Mouse (Mus musculus) liver, embryonic 13.5 days (tissue): ENCODE results near the gene 2010003K11Rik. TPM values are rescaled to one million over a fixed set of nuclear protein-coding genes. Genes with fewer than 3 reads are reported as not detected.
A peak's percentile ranks its signal among the peaks of the same experiment; 100 is the strongest.

ENCODE experiments used
- ATAC-seq: fragments of 200-750 bp; cut with Nextera tagmentation; 2 replicates; pipeline ENCODE4 v1.8.0; 2017; ENCODE audit warnings: low read depth, mild to moderate bottlenecking, moderate number of reproducible peaks, moderate library complexity
- DNase-seq: peaks from one replicate; pipeline ENCODE4 v3.0.0; 2022
- H3K27ac ChIP-seq: fragments of 300-500 bp; sonication (generic); 2 replicates; pipeline ENCODE4 v1.5.1; 2015; ENCODE audit warnings: moderate library complexity, mild to moderate bottlenecking, inconsistent platforms
- H3K27me3 ChIP-seq: fragments of 300-500 bp; sonication (generic); 2 replicates; pipeline ENCODE4 v1.6.1; 2015; ENCODE audit warnings: mild to moderate bottlenecking, inconsistent platforms
- H3K36me3 ChIP-seq: fragments of 300-500 bp; sonication (generic); 2 replicates; pipeline ENCODE4 v1.6.1; 2015; ENCODE audit warnings: mild to moderate bottlenecking, inconsistent platforms
- H3K4me1 ChIP-seq: fragments of 300-500 bp; sonication (generic); replicated peaks from 2 replicates; pipeline ENCODE4 v1.6.1; 2015; ENCODE audit warnings: inconsistent platforms
- H3K4me2 ChIP-seq: fragments of 300-500 bp; sonication (generic); 2 replicates; pipeline ENCODE4 v1.6.1; 2015; ENCODE audit warnings: inconsistent platforms, mild to moderate bottlenecking, moderate library complexity
- H3K4me3 ChIP-seq: fragments of 300-500 bp; sonication (generic); replicated peaks from 2 replicates; pipeline ENCODE4 v1.5.1; 2015; ENCODE audit warnings: mild to moderate bottlenecking, inconsistent platforms
- H3K9ac ChIP-seq: fragments of 300-500 bp; sonication (generic); 2 replicates; pipeline ENCODE4 v1.6.1; 2015; ENCODE audit warnings: mild to moderate bottlenecking, inconsistent platforms
- H3K9me3 ChIP-seq: fragments of 300-500 bp; sonication (generic); replicated peaks from 2 replicates; pipeline ENCODE4 v1.6.1; 2016; ENCODE audit warnings: inconsistent platforms
- WGBS: fragments of 180-500 bp; shearing (Covaris S2); methylation state at CpG from one replicate; pipeline ENCODE4 v1.1.7; 2015; ENCODE audit not compliant: insufficient replicate concordance; 5-methylcytosine and 5-hydroxymethylcytosine counted together
- polyA plus RNA-seq: library from polyadenylated mRNA; unstranded; fragments of >200 nt; fragmentation: Nextera tagmentation; extraction: Ambion mirVana; gene quantifications from 2 replicates; pipeline ENCODE4 v1.2.1, GENCODE M21; 2015

The 2010003K11Rik gene
- polyA plus RNA-seq = not detected in 2 replicates

- 0 out of 2 replicates have a peak, but pooled peaks cover 3% of the 10 kb centered on the region for H3K27me3 ChIP-seq
- H3K4me3 ChIP-seq = no peak within 1 kb of the TSS
- H3K4me2 ChIP-seq = no peak within 1 kb of the TSS
- no peak within 1 kb of the TSS for H3K9ac ChIP-seq
- no peak for DNase-seq
- no peaks in the 10 kb centered on the region for H3K36me3 ChIP-seq
- H3K4me1 ChIP-seq = peaks cover 15% of the 10 kb centered on the region
- ATAC-seq = no peak
- 60% methylated on average over 16 of the region's 16 CpGs for WGBS
- H3K27ac ChIP-seq = peak within 1 kb of the TSS; percentile 34; the same call in 1 of the 2 replicates
- no peaks in the 10 kb centered on the region for H3K9me3 ChIP-seq
These were observed at the start of gene 2010003K11Rik for GRCm38 (mm10) chr19:4498062-4498933. Gene 2010003K11Rik, minus strand, starts transcription at chr19:4498583.

- no peaks in the 10 kb centered on the region for H3K36me3 ChIP-seq
- no peak overlapping the region for H3K9ac ChIP-seq
- peaks cover 30% of the 10 kb centered on the region for H3K4me1 ChIP-seq
- no peak overlapping the region for H3K4me3 ChIP-seq
- no peak overlapping the region; the same call in 1 of the 2 replicates for H3K27ac ChIP-seq
- DNase-seq = no peak
- H3K4me2 ChIP-seq = no peak overlapping the region
- no peaks in the 10 kb centered on the region for H3K9me3 ChIP-seq
- no peaks in the 10 kb centered on the region for H3K27me3 ChIP-seq
- 71% methylated on average over 6 of the region's 6 CpGs for WGBS
- ATAC-seq = no peak
These were observed 49.4 kb upstream of the 2010003K11Rik start for GRCm38 (mm10) chr19:4547801-4548200.

GRCm38 (mm10) chr19:4545841-4546240 is 47.5 kb upstream of the 2010003K11Rik start:
- Histone ChIP-seq H3K9ac (no peak overlapping the region), H3K4me2 (no peak overlapping the region), H3K4me1 (peaks cover 16% of the 10 kb centered on the region), H3K27me3 (no peaks in the 10 kb centered on the region), H3K27ac (no peak overlapping the region), H3K36me3 (no peaks in the 10 kb centered on the region), H3K9me3 (no peaks in the 10 kb centered on the region), H3K4me3 (no peak overlapping the region)
- WGBS = 82% methylated on average over 6 of the region's 6 CpGs
- no peak for ATAC-seq
- no peak for DNase-seq

- Histone ChIP-seq H3K4me2 (no peak overlapping the region), H3K9ac (no peak overlapping the region), H3K27me3 (no peaks in the 10 kb centered on the region), H3K4me1 (peaks cover 16% of the 10 kb centered on the region), H3K9me3 (no peaks in the 10 kb centered on the region), H3K4me3 (no peak overlapping the region), H3K36me3 (peaks cover 4% of the 10 kb centered on the region; the same call in 1 of the 2 replicates), H3K27ac (no peak overlapping the region)
- WGBS = 66% methylated on average over 4 of the region's 4 CpGs
- ATAC-seq = no peak
- no peak for DNase-seq
These were observed 46.7 kb upstream of the 2010003K11Rik start for GRCm38 (mm10) chr19:4545091-4545490.

- Histone ChIP-seq H3K27me3 (no peaks in the 10 kb centered on the region), H3K9me3 (no peaks in the 10 kb centered on the region), H3K36me3 (peaks cover 4% of the 10 kb centered on the region; the same call in 1 of the 2 replicates), H3K9ac (peak overlapping the region; percentile 17; the same call in 1 of the 2 replicates), H3K4me2 (no peak overlapping the region), H3K27ac (no peak overlapping the region), H3K4me3 (no peak overlapping the region), H3K4me1 (peaks cover 12% of the 10 kb centered on the region)
- ATAC-seq (no peak), DNase-seq (no peak)
These were observed 43.7 kb upstream of the 2010003K11Rik start for GRCm38 (mm10) chr19:4542081-4542480.

- DNase-seq = no peak
- H3K27me3 ChIP-seq = no peaks in the 10 kb centered on the region
- H3K27ac ChIP-seq = no peak overlapping the region
- H3K4me2 ChIP-seq = no peak overlapping the region
- ATAC-seq = no peak
- H3K9me3 ChIP-seq = no peaks in the 10 kb centered on the region
- H3K9ac ChIP-seq = no peak overlapping the region
- 82% methylated on average over 3 of the region's 3 CpGs for WGBS
- peaks cover 4% of the 10 kb centered on the region; the same call in 1 of the 2 replicates for H3K36me3 ChIP-seq
- 0 out of 2 replicates have a peak, but pooled peaks cover 2% of the 10 kb centered on the region for H3K4me1 ChIP-seq
- no peak overlapping the region for H3K4me3 ChIP-seq
These were observed 42.6 kb upstream of the 2010003K11Rik start for GRCm38 (mm10) chr19:4540992-4541391.

GRCm38 (mm10) chr19:4540263-4540662 is 41.9 kb upstream of the 2010003K11Rik start:
- Histone ChIP-seq H3K9ac (no peak overlapping the region), H3K4me2 (no peak overlapping the region), H3K27me3 (no peaks in the 10 kb centered on the region), H3K9me3 (no peaks in the 10 kb centered on the region), H3K4me3 (no peak overlapping the region), H3K4me1 (0 out of 2 replicates have a peak, but pooled peaks cover 2% of the 10 kb centered on the region), H3K27ac (no peak overlapping the region), H3K36me3 (peaks cover 4% of the 10 kb centered on the region; the same call in 1 of the 2 replicates)
- 84% methylated on average over 6 of the region's 6 CpGs for WGBS
- no peak for ATAC-seq
- no peak for DNase-seq

- 56% methylated on average over 3 of the region's 3 CpGs for WGBS
- H3K9me3 ChIP-seq = no peaks in the 10 kb centered on the region
- 0 out of 2 replicates have a peak, but pooled peaks cover 5% of the 10 kb centered on the region for H3K4me1 ChIP-seq
These were observed 38.2 kb upstream of the 2010003K11Rik start for GRCm38 (mm10) chr19:4536606-4537005.

GRCm38 (mm10) chr19:4535922-4536321 is 37.5 kb upstream of the 2010003K11Rik start:
- H3K9ac ChIP-seq = no peak overlapping the region
- H3K4me3 ChIP-seq = no peak overlapping the region
- peaks cover 4% of the 10 kb centered on the region; the same call in 1 of the 2 replicates for H3K36me3 ChIP-seq
- no peak overlapping the region for H3K27ac ChIP-seq
- no peaks in the 10 kb centered on the region for H3K27me3 ChIP-seq
- H3K4me1 ChIP-seq = 0 out of 2 replicates have a peak, but pooled peaks cover 5% of the 10 kb centered on the region
- no peak for ATAC-seq
- H3K4me2 ChIP-seq = no peak overlapping the region
- H3K9me3 ChIP-seq = no peaks in the 10 kb centered on the region
- no peak for DNase-seq

More at GRCm38 (mm10) chr19:4536606-4537005, 38.2 kb upstream of the 2010003K11Rik start:
- ATAC-seq = no peak
- peaks cover 4% of the 10 kb centered on the region; the same call in 1 of the 2 replicates for H3K36me3 ChIP-seq
- no peak overlapping the region for H3K9ac ChIP-seq
- DNase-seq = no peak
- no peaks in the 10 kb centered on the region for H3K27me3 ChIP-seq
- no peak overlapping the region for H3K4me3 ChIP-seq
- no peak overlapping the region for H3K4me2 ChIP-seq
- H3K27ac ChIP-seq = no peak overlapping the region

- Histone ChIP-seq H3K4me2 (no peak overlapping the region), H3K4me1 (0 out of 2 replicates have a peak, but pooled peaks cover 5% of the 10 kb centered on the region), H3K9ac (no peak overlapping the region), H3K4me3 (no peak overlapping the region), H3K27me3 (no peaks in the 10 kb centered on the region), H3K36me3 (no peaks in the 10 kb centered on the region), H3K27ac (no peak overlapping the region), H3K9me3 (no peaks in the 10 kb centered on the region)
- ATAC-seq = no peak
- 67% methylated on average over 2 of the region's 2 CpGs for WGBS
- DNase-seq = no peak
These were observed 36.3 kb upstream of the 2010003K11Rik start for GRCm38 (mm10) chr19:4534646-4535045.

- no peak overlapping the region for H3K4me2 ChIP-seq
- no peak for DNase-seq
- no peak overlapping the region for H3K27ac ChIP-seq
- 77% methylated on average over 3 of the region's 3 CpGs for WGBS
- no peak for ATAC-seq
- no peaks in the 10 kb centered on the region for H3K27me3 ChIP-seq
- no peaks in the 10 kb centered on the region for H3K36me3 ChIP-seq
- H3K4me3 ChIP-seq = no peak overlapping the region
- H3K4me1 ChIP-seq = peaks cover 21% of the 10 kb centered on the region; the same call in 1 of the 2 replicates
- no peak overlapping the region for H3K9ac ChIP-seq
- H3K9me3 ChIP-seq = no peaks in the 10 kb centered on the region
These were observed 23.2 kb upstream of the 2010003K11Rik start for GRCm38 (mm10) chr19:4521426-4522050.
